In the genomic region with DNA sequence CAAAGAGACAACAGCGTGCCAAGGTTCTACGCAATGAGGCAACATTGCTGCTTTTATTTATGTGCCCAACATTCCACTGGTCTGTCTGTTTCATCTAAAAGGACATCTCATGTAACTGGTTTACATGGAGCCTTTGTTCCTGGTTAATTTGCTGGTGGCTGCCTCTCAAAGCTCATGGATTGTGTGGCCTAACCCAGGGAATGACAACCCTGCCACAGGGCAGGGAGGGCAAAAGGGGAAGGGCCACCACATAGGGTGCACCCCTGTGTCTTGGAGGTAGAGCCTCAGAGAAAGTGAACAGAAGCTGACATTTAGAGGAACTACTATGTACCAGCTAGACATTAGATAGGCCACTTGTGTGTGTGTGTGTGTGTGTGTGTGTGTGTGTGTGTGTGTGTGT, we compare ENCODE assay signal across 33 mouse cellular contexts. TPM values are rescaled to one million over a fixed set of nuclear protein-coding genes. Genes with fewer than 3 reads are reported as not detected.
"Had no signal": no experiment of that assay in that cellular context is flagged by ENCODE, and none has a peak within 500 bp of the region (broad histone marks: within the 10 kb centered on the region; RNA-seq: fewer than 3 reads in every experiment).

No protein-coding gene starts in this region.

- ATAC-seq: hindbrain, postnatal 0 days; intestine, embryonic 16.5 days had no signal

- H3K9me3 ChIP-seq: hindbrain, embryonic 13.5 days; hindbrain, embryonic 15.5 days; kidney, embryonic 15.5 days; limb, embryonic 13.5 days; limb, embryonic 15.5 days; liver, embryonic 13.5 days had no signal

- H3K9ac ChIP-seq: heart, embryonic 12.5 days; hindbrain, embryonic 13.5 days; hindbrain, embryonic 15.5 days; kidney, embryonic 15.5 days; limb, embryonic 13.5 days; limb, embryonic 15.5 days; liver, embryonic 13.5 days had no signal

- H3K4me2 ChIP-seq: heart, embryonic 12.5 days; hindbrain, embryonic 13.5 days; hindbrain, embryonic 15.5 days; kidney, embryonic 15.5 days; limb, embryonic 13.5 days; limb, embryonic 15.5 days; liver, embryonic 13.5 days had no signal

- DNase-seq: gastrocnemius, postnatal 14 days; gastrocnemius, postnatal 36 days; heart, adult 18-20 months; heart, postnatal 10 days; heart, postnatal 36 days; kidney, adult 11 months; kidney, adult 2 months; kidney, adult 9 months; kidney, postnatal 14 days; kidney, postnatal 36 days; layer of hippocampus, adult 9-11 months; layer of hippocampus, postnatal 36 days; left cerebral cortex, postnatal 4 days; liver, embryonic 13.5 days had no signal

- H3K27me3 ChIP-seq: hindbrain, embryonic 13.5 days; hindbrain, embryonic 15.5 days; kidney, embryonic 15.5 days; limb, embryonic 13.5 days; limb, embryonic 15.5 days; liver, embryonic 13.5 days had no signal

- H3K4me1 ChIP-seq: heart, embryonic 12.5 days; hindbrain, embryonic 13.5 days; hindbrain, embryonic 15.5 days; kidney, embryonic 15.5 days; limb, embryonic 13.5 days; limb, embryonic 15.5 days; liver, embryonic 13.5 days had no signal

- H3K4me3 ChIP-seq: heart, embryonic 12.5 days; hindbrain, embryonic 13.5 days; hindbrain, embryonic 15.5 days; kidney, embryonic 15.5 days; limb, embryonic 13.5 days; limb, embryonic 15.5 days; liver, embryonic 13.5 days had no signal

- H3K36me3 ChIP-seq: heart, embryonic 12.5 days; hindbrain, embryonic 13.5 days; hindbrain, embryonic 15.5 days; kidney, embryonic 15.5 days; limb, embryonic 13.5 days; limb, embryonic 15.5 days; liver, embryonic 13.5 days had no signal

- H3K27ac ChIP-seq: hindbrain, embryonic 13.5 days; hindbrain, embryonic 15.5 days; hindbrain, postnatal 0 days; kidney, embryonic 15.5 days; kidney, postnatal 0 days; limb, embryonic 13.5 days; limb, embryonic 15.5 days; liver, embryonic 13.5 days had no signal

RNA-seq across cellular contexts. Expression of a gene that starts 29.8 kb away (rescaled TPM):
- total RNA-seq: gastrocnemius, adult 18-20 months; heart, adult 18-20 months; heart, postnatal 36 days; hematopoietic stem cell, adult 5-6 weeks; hindbrain, postnatal 0 days; left cerebral cortex, adult 18-20 months had no signal
- polyA plus RNA-seq: hindbrain, postnatal 0 days; large intestine, adult 2 months had no signal

RNA-seq across cellular contexts. Expression of a gene that starts 42.0 kb away (rescaled TPM):
- total RNA-seq: gastrocnemius, adult 18-20 months; gastrocnemius, adult 8-10 months; gastrocnemius, postnatal 14 days; gastrocnemius, postnatal 36 days; heart, postnatal 10 days; heart, postnatal 36 days; hematopoietic stem cell, adult 5-6 weeks; hindbrain, postnatal 0 days; layer of hippocampus, adult 18-20 months; left cerebral cortex, adult 18-20 months; left cerebral cortex, adult 8-10 months had no signal
- polyA plus RNA-seq: heart, embryonic 12.5 days; heart, embryonic 14.5 days; heart, embryonic 16.5 days; hindbrain, embryonic 13.5 days; hindbrain, embryonic 15.5 days; hindbrain, postnatal 0 days; intestine, embryonic 14.5 days; intestine, embryonic 16.5 days; kidney, embryonic 15.5 days; kidney, postnatal 0 days; limb, embryonic 15.5 days; liver, embryonic 13.5 days had no signal
